Mouse (Mus musculus) stomach, postnatal 0 days (tissue): ENCODE measurements around the gene Cldn16. TPM values are rescaled to one million over a fixed set of nuclear protein-coding genes. Genes with fewer than 3 reads are reported as not detected.

Experiments used
- ATAC-seq: fragments of 200-750 bp; cut with Nextera tagmentation; 2 replicates; pipeline ENCODE4 v1.8.0; 2017; ENCODE audit not compliant: low FRiP score, low TSS enrichment
- DNase-seq: peaks from one replicate; pipeline ENCODE4 v3.0.0-alpha.2; 2016; ENCODE audit warnings: low spot score
- H3K27ac ChIP-seq: fragments of 300-500 bp; sonication (generic); replicated peaks from 2 replicates; pipeline ENCODE4 v1.5.1; 2014; ENCODE audit warnings: mild to moderate bottlenecking, control low read depth
- H3K27me3 ChIP-seq: fragments of 300-500 bp; sonication (generic); 2 replicates; pipeline ENCODE4 v1.6.1; 2014; ENCODE audit warnings: low read length; ENCODE audit not compliant: control insufficient read depth, insufficient read depth
- H3K36me3 ChIP-seq: fragments of 300-500 bp; sonication (generic); 2 replicates; pipeline ENCODE4 v1.6.1; 2014; ENCODE audit warnings: low read length, mixed read lengths; ENCODE audit not compliant: control insufficient read depth, insufficient read depth
- H3K4me1 ChIP-seq: fragments of 300-500 bp; sonication (generic); replicated peaks from 2 replicates; pipeline ENCODE4 v1.6.1; 2014; ENCODE audit warnings: antibody characterized with exemption; ENCODE audit not compliant: control insufficient read depth, insufficient read depth
- H3K4me2 ChIP-seq: fragments of 300-500 bp; sonication (generic); replicated peaks from 2 replicates; pipeline ENCODE4 v1.6.1; 2014; ENCODE audit warnings: low read depth, mild to moderate bottlenecking, control low read depth, moderate library complexity
- H3K4me3 ChIP-seq: fragments of 300-500 bp; sonication (generic); 2 replicates; pipeline ENCODE4 v1.5.1; 2014; ENCODE audit warnings: low read depth, low read length, control low read depth
- H3K9ac ChIP-seq: fragments of 300-500 bp; sonication (generic); 2 replicates; pipeline ENCODE4 v1.6.1; 2014; ENCODE audit warnings: mild to moderate bottlenecking, low read length, control low read depth, mixed read lengths
- H3K9me3 ChIP-seq: fragments of 300-500 bp; sonication (generic); 2 replicates; pipeline ENCODE4 v1.6.1; 2016; ENCODE audit warnings: low read length; ENCODE audit not compliant: control insufficient read depth
- CTCF ChIP-seq: IDR thresholded peaks from 2 replicates; pipeline ENCODE4 v1.5.1; 2016; ENCODE audit warnings: antibody characterized with exemption, low read depth, mild to moderate bottlenecking, moderate library complexity
- EP300 ChIP-seq: optimal IDR thresholded peaks from 2 replicates; pipeline ENCODE3; 2016; ENCODE audit warnings: antibody characterized with exemption
- WGBS: fragments of 180-500 bp; shearing (Covaris S2); extraction: QIAGEN DNeasy Blood & Tissue Kit; methylation state at CpG from one replicate; pipeline ENCODE4 v1.1.7; 2014; 5-methylcytosine and 5-hydroxymethylcytosine counted together
- polyA plus RNA-seq: library from polyadenylated mRNA; unstranded; fragments of >200 nt; fragmentation: Nextera tagmentation; extraction: Ambion mirVana; gene quantifications from 2 replicates; pipeline ENCODE4 v1.2.1, GENCODE M21; 2015

Cldn16 gene
- polyA plus RNA-seq, 1 experiment from 2014 or later, result not detected

DNA sequence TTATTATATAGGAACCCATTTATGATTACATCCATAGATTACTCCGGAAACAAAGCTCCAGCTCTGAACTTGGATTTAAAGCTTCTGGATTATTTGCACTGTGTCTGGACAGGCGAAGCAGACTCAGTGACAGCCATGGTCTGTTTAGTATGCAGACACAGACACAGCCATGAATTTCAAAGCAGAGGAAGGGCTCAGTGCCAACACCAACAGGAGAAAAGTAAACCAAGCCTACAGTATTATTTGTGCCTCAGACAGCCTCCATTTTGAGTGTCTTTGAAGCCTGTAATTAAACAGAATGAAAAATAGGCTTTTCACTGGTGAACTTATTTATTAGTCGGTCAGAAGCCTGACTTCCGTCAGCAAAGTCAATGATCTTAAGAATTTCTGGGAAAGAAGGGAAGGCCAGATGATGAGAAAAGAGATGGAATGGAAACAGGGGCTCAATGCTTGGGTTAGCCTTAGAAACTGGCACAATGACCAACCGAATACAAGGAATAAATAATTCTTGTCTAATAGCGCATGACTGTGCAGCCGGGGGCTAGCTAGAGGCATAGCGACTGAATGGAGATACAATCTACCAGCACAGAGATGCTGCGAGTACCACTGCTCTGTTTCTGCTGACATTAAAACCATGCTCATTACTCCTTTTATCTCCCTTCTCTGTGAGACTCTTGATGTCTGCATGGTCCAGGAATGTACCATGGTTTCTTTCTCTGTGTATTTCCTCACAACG lies 65.2 kb downstream of the Cldn16 start:
- no peaks in the 10 kb centered on the region for H3K27me3 ChIP-seq
- no peak overlapping the region for H3K4me2 ChIP-seq
- H3K4me1 ChIP-seq, result no peaks in the 10 kb centered on the region
- WGBS, result 51% methylated on average over 10 of the region's 10 CpGs
- H3K4me3 ChIP-seq, result no peak overlapping the region
- no peaks in the 10 kb centered on the region for H3K36me3 ChIP-seq
- DNase-seq (no peak), ATAC-seq (no peak)
- H3K9ac ChIP-seq, result no peak overlapping the region
- no peak for TF ChIP-seq CTCF
- no peak for TF ChIP-seq EP300
- H3K27ac ChIP-seq, result no peak overlapping the region
- H3K9me3 ChIP-seq, result no peaks in the 10 kb centered on the region

DNA sequence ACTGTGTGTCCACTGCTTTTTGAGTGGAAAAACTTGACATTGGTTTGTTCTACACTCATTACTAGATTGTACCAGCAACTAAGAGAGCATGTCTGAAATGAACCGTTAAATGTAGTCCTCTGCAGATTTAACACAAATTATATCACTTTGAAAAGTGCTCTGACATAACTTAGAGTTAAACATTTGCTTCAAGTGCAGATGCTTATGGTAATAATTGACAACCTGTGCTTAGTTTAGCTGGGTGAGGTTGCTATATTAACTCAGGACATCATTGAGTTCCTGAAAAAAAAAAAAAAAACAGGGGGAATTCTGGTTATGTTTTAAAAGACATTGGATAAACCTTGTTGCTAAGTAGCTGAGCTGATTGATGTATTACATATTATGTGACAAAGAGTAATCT lies 67.5 kb downstream of the Cldn16 start:
- Histone ChIP-seq H3K4me2 (no peak overlapping the region), H3K36me3 (no peaks in the 10 kb centered on the region), H3K4me1 (no peaks in the 10 kb centered on the region), H3K9ac (no peak overlapping the region), H3K27me3 (no peaks in the 10 kb centered on the region), H3K9me3 (no peaks in the 10 kb centered on the region), H3K4me3 (no peak overlapping the region), H3K27ac (no peak overlapping the region)
- ATAC-seq (no peak), DNase-seq (no peak)
- no peak for TF ChIP-seq CTCF
- TF ChIP-seq EP300, result no peak
- 76% methylated on average over 1 of the region's 1 CpGs for WGBS

DNA sequence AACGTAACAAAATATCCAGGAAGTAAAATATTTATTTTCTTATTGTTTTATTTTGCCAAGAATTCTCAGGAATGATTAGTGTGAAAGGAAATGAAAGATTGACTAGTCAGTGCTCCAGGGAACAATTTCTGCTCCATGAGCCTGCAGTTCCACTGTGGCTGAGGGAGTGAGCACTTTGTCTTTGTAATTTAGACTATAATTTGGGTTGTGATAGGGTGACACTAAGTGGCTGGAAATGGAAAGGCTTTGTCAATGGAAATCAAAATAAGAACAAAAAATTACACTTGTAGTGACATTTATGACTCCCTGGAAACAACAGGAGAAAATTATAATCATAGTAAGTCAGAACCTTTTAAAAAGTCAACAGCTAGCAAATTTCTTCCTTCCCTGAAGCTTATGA lies 69.4 kb downstream of the Cldn16 start:
- Histone ChIP-seq H3K4me1 (no peaks in the 10 kb centered on the region), H3K9ac (no peak overlapping the region), H3K4me3 (no peak overlapping the region), H3K9me3 (no peaks in the 10 kb centered on the region), H3K4me2 (no peak overlapping the region), H3K27ac (no peak overlapping the region), H3K27me3 (no peaks in the 10 kb centered on the region), H3K36me3 (no peaks in the 10 kb centered on the region)
- TF ChIP-seq CTCF (0 out of 2 replicates have a peak, but pooled peaks have one; percentile 7), EP300 (no peak)
- DNase-seq, result no peak
- no peak for ATAC-seq
- WGBS, result 55% methylated on average over 1 of the region's 1 CpGs

Other genes starting within 250 kb of the Cldn16 start
- gene Cldn1, start 91.3 kb upstream of the Cldn16 start, polyA plus RNA-seq, result 14.1 and 14.6 TPM in 2 replicates
- not detected in 2 replicates for gene Tmem207, start 63.6 kb downstream of the Cldn16 start, polyA plus RNA-seq
- 4.4 TPM in 2 replicates for gene Il1rap, start 118.6 kb downstream of the Cldn16 start, polyA plus RNA-seq